Mouse (Mus musculus) cortical plate, adult 2 months (tissue): Measurements from ENCODE around the gene Tpm1.

Experiments used
- CTCF ChIP-seq: fragments of 200-500 bp; IDR thresholded peaks from 2 replicates; pipeline ENCODE4 v1.5.1; 2011; ENCODE audit warnings: mild to moderate bottlenecking, control low read depth, low read length; ENCODE audit not compliant: insufficient read depth; ENCODE audit errors: extremely low read depth
- POLR2A ChIP-seq: fragments of 200-500 bp; IDR thresholded peaks from 2 replicates; pipeline ENCODE4 v1.6.1; 2011; ENCODE audit warnings: mild to moderate bottlenecking, low read length, control low read depth; ENCODE audit not compliant: insufficient read depth; ENCODE audit errors: extremely low read depth

DNA sequence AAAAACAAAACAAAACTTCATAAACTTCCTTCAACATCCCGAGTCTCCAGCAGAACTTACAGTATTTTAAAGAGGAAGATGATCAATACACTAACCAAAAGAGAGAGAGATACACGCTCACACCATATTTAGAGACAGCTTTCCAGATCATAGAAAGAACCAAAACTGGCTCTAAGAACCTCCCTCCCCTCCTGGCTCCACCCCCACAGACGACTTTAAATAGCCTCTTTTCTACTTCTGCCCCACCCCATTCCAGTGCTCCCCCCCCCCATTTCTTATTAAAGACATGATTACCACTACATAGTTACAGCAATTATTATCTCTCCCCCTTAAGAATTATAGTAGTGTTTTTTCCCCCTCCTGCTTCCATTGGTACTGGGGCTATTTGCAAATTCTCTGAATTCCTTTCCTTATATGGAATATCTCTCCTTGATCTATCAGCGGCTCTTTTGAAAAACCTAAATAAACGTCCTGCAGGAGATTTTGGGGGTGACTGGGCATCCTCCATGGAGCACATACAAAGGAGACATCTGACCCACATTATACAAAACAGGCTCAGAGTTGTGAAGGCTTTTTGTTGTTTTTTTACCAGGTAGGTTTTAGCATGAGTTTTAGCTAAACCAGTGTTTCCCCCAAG is 3.1 kb downstream of the Tpm1 start:
- TF ChIP-seq POLR2A = no peak
- TF ChIP-seq CTCF = no peak
